Mouse (Mus musculus): Measurements from ENCODE around the gene Hcfc1r1. TPM values are rescaled to one million over a fixed set of nuclear protein-coding genes. Genes with fewer than 3 reads are reported as not detected.

Gene Hcfc1r1
- polyA plus RNA-seq (2016; fragmentation: Nextera tagmentation; extraction: Ambion mirVana), result 48.6 and 51.7 TPM in 2 replicates

DNA sequence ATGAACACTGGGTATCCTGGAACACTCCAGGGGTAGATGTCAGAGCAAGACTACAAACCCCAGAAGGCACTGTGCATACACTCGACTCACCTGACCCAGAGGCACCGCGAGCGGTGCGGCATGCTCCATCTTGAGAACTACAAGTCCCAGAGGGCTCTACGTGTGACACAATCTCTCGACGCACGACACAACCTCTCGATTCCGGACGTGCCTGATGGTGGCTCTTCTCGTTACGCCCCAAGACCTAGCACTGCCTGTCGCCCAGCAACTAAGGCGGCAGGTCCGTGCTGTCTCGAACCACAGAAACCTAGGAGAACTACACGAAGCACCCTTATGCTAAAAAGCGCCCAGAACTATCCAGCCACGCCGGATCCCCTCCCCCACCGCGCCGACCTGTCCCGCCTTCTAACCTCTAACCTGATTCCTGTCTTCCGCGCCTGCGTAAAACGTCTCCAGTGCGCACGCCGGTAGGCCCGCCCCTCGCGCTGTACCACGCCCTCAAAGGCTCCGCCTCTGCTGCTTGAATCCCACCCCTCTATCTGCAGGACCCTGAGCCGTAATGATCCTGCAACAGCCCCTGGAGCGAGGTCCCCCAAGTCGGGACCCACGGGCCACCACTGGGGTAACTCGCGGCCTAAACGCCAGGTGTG is at the start of gene Hcfc1r1, which contains the start of gene Thoc6:
TSS of gene Hcfc1r1 (plus strand) at position 173 of the 650 bp plus-strand sequence.
TSS of gene Thoc6 (minus strand) at position 459 of the 650 bp plus-strand sequence.
- peaks cover 22% of the 10 kb centered on the region for H3K36me3 ChIP-seq
- H3K4me1 ChIP-seq (replicated peaks), result peaks cover 35% of the 10 kb centered on the region
- peak within 1 kb of the TSS; percentile 58 for H3K9ac ChIP-seq (replicated peaks)
- WGBS, result under 1% methylated on average over 45 of the region's 45 CpGs
- peak within 1 kb of the TSS; percentile 50; the same call in 1 of the 2 replicates for H3K27ac ChIP-seq
- peak; percentile 93 for ATAC-seq (ENCODE audit: insufficient number of reproducible peaks, insufficient read depth, low FRiP score, low TSS enrichment, low read depth)
- H3K9me3 ChIP-seq, result no peaks in the 10 kb centered on the region
- peak within 1 kb of the TSS; percentile 59 for H3K4me3 ChIP-seq (replicated peaks)
- H3K27me3 ChIP-seq, result peaks cover 33% of the 10 kb centered on the region
- H3K4me2 ChIP-seq, result peak within 1 kb of the TSS; percentile 74

DNA sequence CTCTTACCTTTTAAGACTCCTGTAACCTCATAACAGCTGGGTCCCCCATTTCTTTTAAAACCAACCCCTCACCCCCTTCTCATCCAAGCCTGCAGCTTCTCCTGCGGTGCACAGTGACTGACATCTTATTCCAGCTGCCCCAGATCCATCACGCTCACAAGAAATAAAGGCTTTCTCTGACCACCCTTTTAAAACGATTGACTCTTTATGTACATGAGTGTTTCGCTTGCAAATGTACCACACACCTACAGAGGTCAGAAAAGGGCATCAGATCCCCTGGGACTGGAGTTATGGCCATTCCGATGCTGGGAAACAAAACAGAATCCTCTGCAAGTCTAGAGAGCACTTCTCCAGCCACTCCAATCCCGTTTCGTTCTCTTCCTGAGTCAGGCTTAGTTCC is 45.6 kb upstream of the Hcfc1r1 start:
- Histone ChIP-seq H3K9me3 (no peaks in the 10 kb centered on the region), H3K36me3 (no peaks in the 10 kb centered on the region), H3K4me2 (no peak overlapping the region), H3K4me3 (replicated peaks) (no peak overlapping the region), H3K9ac (replicated peaks) (no peak overlapping the region), H3K4me1 (replicated peaks) (0 out of 2 replicates have a peak, but pooled peaks cover 7% of the 10 kb centered on the region), H3K27ac (no peak overlapping the region), H3K27me3 (no peaks in the 10 kb centered on the region; the same call in 1 of the 2 replicates)
- WGBS, result 40% methylated on average over 7 of the region's 7 CpGs
- no peak for ATAC-seq (ENCODE audit: insufficient number of reproducible peaks, insufficient read depth, low FRiP score, low TSS enrichment, low read depth)

DNA sequence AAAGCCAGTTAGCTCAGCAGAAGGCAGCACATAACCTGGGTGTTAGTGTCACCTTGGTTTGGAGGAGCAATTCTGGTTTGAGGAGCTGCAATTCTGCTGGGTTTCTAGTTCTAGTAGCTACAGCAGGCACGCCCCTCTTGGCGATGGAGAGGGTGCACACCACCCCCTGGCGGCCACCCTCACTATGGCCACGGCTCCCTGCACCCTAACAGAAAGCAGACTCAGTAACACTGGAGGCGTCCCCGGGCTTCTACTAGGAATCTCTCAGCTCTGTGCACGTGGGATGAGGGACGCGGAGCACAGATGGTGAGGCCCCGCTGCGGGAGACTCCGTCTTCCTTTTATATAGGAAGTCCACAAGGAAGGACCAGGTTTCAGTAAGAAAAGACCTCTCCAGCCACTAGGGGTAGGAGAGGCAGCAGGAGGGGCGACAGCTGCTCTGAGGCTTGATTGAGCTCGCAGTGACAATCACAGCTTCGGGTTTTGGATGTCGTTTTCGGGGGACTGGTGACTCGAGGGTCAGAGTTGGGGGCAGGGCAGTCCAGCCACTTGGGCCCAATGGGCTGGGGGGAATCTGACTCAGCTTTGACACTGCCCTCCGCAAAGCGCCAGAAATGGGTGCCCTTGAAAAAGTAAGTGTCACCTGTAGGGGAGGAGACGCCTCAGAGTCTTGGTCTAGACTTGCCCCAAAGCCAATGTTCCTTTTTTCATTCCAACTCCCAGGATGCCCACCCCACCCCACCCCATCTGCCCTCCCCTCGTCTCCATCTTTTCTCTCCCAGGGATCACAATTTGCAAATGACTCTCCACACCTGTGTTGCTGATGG is 43.0 kb upstream of the Hcfc1r1 start:
- no peaks in the 10 kb centered on the region for H3K36me3 ChIP-seq
- peak overlapping the region; percentile 8 for H3K4me3 ChIP-seq (replicated peaks)
- peak overlapping the region; percentile 47 for H3K4me2 ChIP-seq
- peaks cover under 1% of the 10 kb centered on the region for H3K27me3 ChIP-seq
- no peak overlapping the region for H3K9ac ChIP-seq (replicated peaks)
- peak; percentile 65; the same call in 1 of the 2 replicates for ATAC-seq (ENCODE audit: insufficient number of reproducible peaks, insufficient read depth, low FRiP score, low TSS enrichment, low read depth)
- H3K9me3 ChIP-seq, result no peaks in the 10 kb centered on the region
- no peak overlapping the region for H3K27ac ChIP-seq
- H3K4me1 ChIP-seq (replicated peaks), result 0 out of 2 replicates have a peak, but pooled peaks cover 7% of the 10 kb centered on the region
- WGBS, result 18% methylated on average over 22 of the region's 22 CpGs

DNA sequence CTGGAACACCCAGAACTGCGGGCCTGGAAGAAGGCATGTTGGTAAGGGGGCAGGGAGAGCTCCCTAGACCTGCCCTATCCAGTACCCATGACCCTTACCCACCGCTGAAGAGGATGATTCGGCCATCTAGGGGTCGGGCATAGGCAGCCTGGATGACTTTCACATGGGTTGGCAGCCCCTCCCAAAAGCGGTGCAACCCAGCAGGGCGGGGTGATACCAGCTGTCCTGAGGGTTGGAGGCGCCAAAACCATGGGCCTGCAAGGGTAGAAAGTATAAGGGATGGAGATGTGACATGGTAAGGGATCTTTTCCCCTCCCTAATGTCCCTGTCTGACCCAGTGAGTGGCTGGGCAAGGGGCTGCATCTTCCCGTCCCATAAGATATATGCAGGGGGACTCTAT is 42.2 kb upstream of the Hcfc1r1 start:
- peaks cover 6% of the 10 kb centered on the region for H3K27me3 ChIP-seq
- H3K27ac ChIP-seq, result no peak overlapping the region
- no peak overlapping the region for H3K4me2 ChIP-seq
- no peaks in the 10 kb centered on the region for H3K9me3 ChIP-seq
- H3K9ac ChIP-seq (replicated peaks), result no peak overlapping the region
- 84% methylated on average over 8 of the region's 8 CpGs for whole genome bisulfite sequencing
- H3K36me3 ChIP-seq, result no peaks in the 10 kb centered on the region
- no peak overlapping the region for H3K4me3 ChIP-seq (replicated peaks)
- H3K4me1 ChIP-seq (replicated peaks), result 0 out of 2 replicates have a peak, but pooled peaks cover 7% of the 10 kb centered on the region
- ATAC-seq (ENCODE audit: insufficient number of reproducible peaks, insufficient read depth, low FRiP score, low TSS enrichment, low read depth), result peak; percentile 45; the same call in 1 of the 2 replicates

DNA sequence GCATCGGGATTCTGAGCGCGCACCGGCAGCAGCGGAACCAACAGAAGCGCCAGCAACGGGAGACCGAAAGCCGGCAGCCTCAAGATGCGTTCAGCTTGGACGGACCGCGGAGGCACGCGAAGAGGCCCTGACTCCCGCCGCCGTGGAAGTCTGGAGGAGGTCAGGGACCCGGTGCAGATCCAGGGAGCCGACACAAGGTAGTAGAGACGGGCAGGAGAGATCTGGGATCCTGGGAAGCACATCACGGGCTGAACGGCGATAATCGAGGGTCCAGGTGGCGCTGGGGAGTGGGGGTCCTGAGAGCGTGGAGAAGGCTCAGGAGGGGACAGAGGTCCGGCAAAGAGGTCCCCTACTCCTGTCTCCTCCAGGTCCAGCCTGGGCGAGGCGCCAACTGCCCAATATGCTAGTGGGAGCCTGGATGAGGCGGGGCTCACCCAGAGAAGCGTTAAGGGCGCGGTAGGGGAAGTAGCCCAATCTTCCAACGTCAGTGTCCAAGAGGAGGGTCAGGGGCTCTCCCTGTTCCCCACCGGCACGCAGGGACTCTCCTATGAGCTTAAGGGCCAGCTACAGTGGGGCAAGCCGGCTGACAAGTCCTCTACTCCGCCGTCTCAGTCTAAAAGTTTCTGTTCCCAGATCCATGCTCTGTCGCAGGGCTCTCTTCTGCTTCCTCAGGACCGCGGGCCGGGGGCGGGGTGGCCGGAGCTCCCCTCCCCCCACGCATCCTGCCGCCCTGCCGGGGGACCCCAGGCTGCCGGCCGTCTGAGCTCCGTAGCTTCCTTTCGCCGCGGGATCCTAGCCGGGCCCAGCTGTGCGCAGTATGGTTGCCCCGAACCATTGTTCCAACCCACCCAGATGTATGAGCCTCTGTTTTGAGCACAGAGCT is 28.5 kb upstream of the Hcfc1r1 start, which contains the start of gene Mmp25:
TSS of gene Mmp25 (minus strand) at position 665 of the 883 bp plus-strand sequence.
- Histone ChIP-seq H3K27ac (no peak within 1 kb of the TSS), H3K4me2 (peak within 1 kb of the TSS; percentile 87), H3K4me3 (replicated peaks) (peak within 1 kb of the TSS; percentile 50), H3K9ac (replicated peaks) (peak within 1 kb of the TSS; percentile 64), H3K4me1 (replicated peaks) (peaks cover 7% of the 10 kb centered on the region), H3K36me3 (no peaks in the 10 kb centered on the region), H3K27me3 (peaks cover 36% of the 10 kb centered on the region), H3K9me3 (no peaks in the 10 kb centered on the region)
- no peak; the same call in 1 of the 2 replicates for ATAC-seq (ENCODE audit: insufficient number of reproducible peaks, insufficient read depth, low FRiP score, low TSS enrichment, low read depth)
- WGBS, result under 1% methylated on average over 56 of the region's 58 CpGs

DNA sequence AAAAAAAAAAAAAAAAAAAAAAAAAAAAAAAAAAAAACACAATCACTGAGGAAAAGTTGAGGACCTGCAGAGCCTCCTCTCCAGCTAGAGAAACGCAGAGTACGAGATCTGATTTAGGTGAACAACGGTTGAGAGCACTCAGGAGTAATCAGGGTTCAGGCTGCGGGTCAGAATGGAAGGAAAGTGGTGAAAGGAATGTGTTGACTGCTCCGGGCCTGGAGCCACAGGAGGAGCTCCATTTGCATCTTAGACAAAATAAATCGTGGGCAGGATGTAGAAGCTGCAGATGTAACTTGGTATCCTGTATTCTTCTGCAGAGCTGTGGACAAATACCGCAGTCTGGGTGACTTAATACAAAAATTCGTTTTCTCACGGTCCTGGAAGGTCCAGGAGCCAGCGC is 27.5 kb upstream of the Hcfc1r1 start:
- peaks cover 7% of the 10 kb centered on the region for H3K4me1 ChIP-seq (replicated peaks)
- peaks cover 36% of the 10 kb centered on the region for H3K27me3 ChIP-seq
- H3K36me3 ChIP-seq, result no peaks in the 10 kb centered on the region
- no peak overlapping the region for H3K9ac ChIP-seq (replicated peaks)
- ATAC-seq (ENCODE audit: insufficient number of reproducible peaks, insufficient read depth, low FRiP score, low TSS enrichment, low read depth), result no peak
- no peak overlapping the region for H3K4me2 ChIP-seq
- WGBS, result 38% methylated on average over 10 of the region's 10 CpGs
- no peak overlapping the region for H3K4me3 ChIP-seq (replicated peaks)
- H3K27ac ChIP-seq, result no peak overlapping the region
- H3K9me3 ChIP-seq, result no peaks in the 10 kb centered on the region

DNA sequence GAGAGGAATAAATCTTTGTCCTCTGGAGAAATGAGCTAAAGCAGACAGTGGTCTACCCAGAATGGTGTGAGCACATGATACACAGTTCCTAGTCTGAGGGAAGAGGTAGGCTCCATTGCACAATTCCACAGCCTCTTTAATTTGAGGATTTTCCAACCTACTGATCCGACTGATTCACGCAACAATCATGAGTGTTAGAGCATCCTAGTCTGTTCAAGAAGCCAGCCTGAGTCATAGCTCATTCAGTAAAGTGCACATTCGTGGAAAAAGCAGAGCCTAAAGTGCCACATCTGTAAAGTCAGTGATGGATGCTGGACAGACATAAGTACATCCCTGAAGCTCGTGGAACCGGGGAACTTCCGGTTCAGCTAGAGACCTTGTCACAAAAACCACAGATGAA is 22.0 kb upstream of the Hcfc1r1 start:
- ATAC-seq (ENCODE audit: insufficient number of reproducible peaks, insufficient read depth, low FRiP score, low TSS enrichment, low read depth), result no peak
- no peaks in the 10 kb centered on the region for H3K9me3 ChIP-seq
- H3K4me2 ChIP-seq, result no peak overlapping the region
- H3K4me3 ChIP-seq (replicated peaks), result no peak overlapping the region
- 84% methylated on average over 6 of the region's 6 CpGs for WGBS
- no peaks in the 10 kb centered on the region for H3K36me3 ChIP-seq
- no peaks in the 10 kb centered on the region for H3K4me1 ChIP-seq (replicated peaks)
- H3K9ac ChIP-seq (replicated peaks), result no peak overlapping the region
- 0 out of 2 replicates have a peak, but pooled peaks cover 6% of the 10 kb centered on the region for H3K27me3 ChIP-seq
- no peak overlapping the region for H3K27ac ChIP-seq

DNA sequence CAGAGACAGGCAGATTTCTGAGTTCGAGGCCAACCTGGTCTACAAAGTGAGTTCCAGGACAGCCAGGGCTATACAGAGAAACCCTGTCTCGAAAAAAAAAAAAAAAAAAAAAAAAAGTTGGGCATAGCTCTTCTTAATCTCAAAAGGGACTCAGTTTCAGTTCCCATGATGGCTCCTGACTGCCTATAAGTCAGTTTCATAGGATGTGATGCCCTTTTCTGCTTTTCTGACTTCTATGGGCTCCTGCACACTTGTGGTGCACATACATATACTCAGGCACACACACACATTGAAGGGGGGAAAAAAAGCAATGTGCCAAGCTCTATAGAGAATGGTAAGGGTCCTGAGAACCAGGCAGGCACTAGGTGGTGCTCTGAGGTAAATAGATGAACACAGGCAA is 20.1 kb upstream of the Hcfc1r1 start:
- no peak overlapping the region for H3K27ac ChIP-seq
- no peaks in the 10 kb centered on the region for H3K4me1 ChIP-seq (replicated peaks)
- H3K4me3 ChIP-seq (replicated peaks), result no peak overlapping the region
- no peaks in the 10 kb centered on the region for H3K9me3 ChIP-seq
- H3K27me3 ChIP-seq, result no peaks in the 10 kb centered on the region
- WGBS, result 73% methylated on average over 2 of the region's 2 CpGs
- H3K9ac ChIP-seq (replicated peaks), result no peak overlapping the region
- ATAC-seq (ENCODE audit: insufficient number of reproducible peaks, insufficient read depth, low FRiP score, low TSS enrichment, low read depth), result no peak
- H3K36me3 ChIP-seq, result no peaks in the 10 kb centered on the region
- no peak overlapping the region for H3K4me2 ChIP-seq

DNA sequence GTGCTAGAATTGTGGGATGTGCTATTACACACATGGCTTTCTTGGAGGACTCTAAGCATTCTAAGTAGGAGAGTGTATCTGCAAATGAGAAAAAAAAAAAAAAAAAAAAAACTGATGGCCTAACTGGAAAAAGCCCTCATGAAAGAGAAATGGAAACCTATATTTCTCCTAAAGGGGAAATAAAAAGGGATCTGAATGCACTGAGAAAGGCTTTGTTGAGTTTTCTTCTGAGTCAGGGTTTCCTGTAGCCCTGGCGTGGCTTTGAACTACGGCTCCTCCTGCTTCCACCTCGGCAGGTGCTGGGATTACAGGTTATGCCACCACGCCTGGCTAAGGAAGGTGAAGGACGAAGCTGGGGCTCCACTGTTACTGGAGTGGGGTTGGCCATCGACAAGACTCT is 19.4 kb upstream of the Hcfc1r1 start:
- H3K4me1 ChIP-seq (replicated peaks), result no peaks in the 10 kb centered on the region
- H3K4me2 ChIP-seq, result no peak overlapping the region
- no peaks in the 10 kb centered on the region for H3K9me3 ChIP-seq
- WGBS, result 61% methylated on average over 6 of the region's 6 CpGs
- H3K9ac ChIP-seq (replicated peaks), result no peak overlapping the region
- ATAC-seq (ENCODE audit: insufficient number of reproducible peaks, insufficient read depth, low FRiP score, low TSS enrichment, low read depth), result no peak
- H3K27ac ChIP-seq, result no peak overlapping the region
- no peaks in the 10 kb centered on the region for H3K36me3 ChIP-seq
- no peak overlapping the region for H3K4me3 ChIP-seq (replicated peaks)
- H3K27me3 ChIP-seq, result peaks cover under 1% of the 10 kb centered on the region; the same call in 1 of the 2 replicates

DNA sequence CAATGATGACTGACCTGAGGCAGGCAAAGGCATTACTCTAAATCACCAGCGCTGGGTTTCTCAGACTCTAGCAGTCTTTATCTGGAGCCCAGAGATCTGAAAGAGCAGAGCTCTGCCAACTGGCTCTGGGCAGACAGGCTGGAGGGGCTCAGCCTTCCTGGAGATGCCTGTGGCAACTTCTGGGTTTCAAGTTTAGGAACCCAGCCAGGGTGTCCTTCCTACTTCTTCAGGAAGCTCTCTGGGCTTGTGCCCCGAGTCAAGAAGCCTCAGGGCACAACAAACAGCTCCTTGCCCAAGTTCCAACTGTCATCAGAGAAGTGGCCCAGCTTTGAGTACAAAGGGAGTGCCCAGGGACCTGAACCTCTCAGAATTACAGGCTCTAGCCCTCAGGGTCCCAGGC is 19.0 kb upstream of the Hcfc1r1 start:
- Histone ChIP-seq H3K4me1 (replicated peaks) (no peaks in the 10 kb centered on the region), H3K36me3 (no peaks in the 10 kb centered on the region), H3K4me2 (no peak overlapping the region), H3K27me3 (peaks cover 5% of the 10 kb centered on the region), H3K9ac (replicated peaks) (no peak overlapping the region), H3K9me3 (no peaks in the 10 kb centered on the region), H3K27ac (no peak overlapping the region), H3K4me3 (replicated peaks) (no peak overlapping the region)
- WGBS, result 63% methylated on average over 2 of the region's 2 CpGs
- ATAC-seq (ENCODE audit: insufficient number of reproducible peaks, insufficient read depth, low FRiP score, low TSS enrichment, low read depth), result no peak

Data from limb, embryonic 12.5 days (tissue).